Comparison of ENCODE assay signal across 8 mouse cellular contexts in the genomic region with DNA sequence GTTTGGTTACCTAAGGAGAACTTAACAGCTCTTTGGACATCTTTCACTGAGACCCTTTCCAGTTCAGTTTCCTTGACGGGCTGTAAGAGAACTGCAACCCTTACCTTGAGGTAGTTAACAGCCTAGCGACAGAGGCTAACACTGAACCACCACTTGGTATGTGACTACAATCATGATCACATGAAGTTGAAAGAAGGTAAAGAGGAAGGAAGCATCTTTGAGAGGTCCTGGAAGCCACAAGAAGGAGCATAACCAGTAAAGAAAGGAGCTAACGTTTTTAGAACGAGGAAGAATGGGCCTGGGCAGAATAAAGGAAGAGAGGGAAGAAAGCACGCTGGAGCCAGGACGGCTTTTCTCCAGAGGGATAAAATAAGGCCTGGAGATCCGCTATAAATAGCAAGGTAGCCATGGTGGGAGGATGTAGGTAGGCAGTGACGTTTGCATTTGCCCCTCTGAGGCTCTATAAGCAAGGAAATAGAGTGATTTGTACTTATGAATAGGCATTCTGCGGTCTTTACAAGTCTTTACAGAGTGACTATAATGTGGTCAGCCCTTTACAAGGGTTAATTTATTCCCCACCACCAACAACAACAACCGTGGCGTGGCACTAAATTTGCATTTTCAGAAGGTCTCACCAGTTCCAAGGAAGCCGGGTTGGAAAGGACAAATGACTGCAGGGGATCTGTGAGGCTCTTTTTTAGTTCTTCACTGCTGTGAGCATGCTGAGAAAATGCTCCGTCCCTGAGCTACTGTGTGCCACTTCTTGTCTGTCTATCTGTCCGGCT. TPM values are rescaled to one million over a fixed set of nuclear protein-coding genes. Genes with fewer than 3 reads are reported as not detected.
DNase-seq lines count a peak whose midpoint lies in the region; ATAC-seq and TF ChIP-seq lines count a peak whose summit lies in the region.

No protein-coding gene starts in this region.

- H3K4me3 ChIP-seq in E14TG2a.4 (replicated peaks; ENCODE audit: low read length): peak overlapping the region; percentile 33
- H3K4me3 ChIP-seq in forebrain, embryonic 10.5 days: peak overlapping the region; percentile 74
- H3K4me3 ChIP-seq in limb, embryonic 15.5 days: peak overlapping the region; percentile 69
- H3K4me3 ChIP-seq in olfactory bulb, adult 2 months (ENCODE audit: insufficient read depth, low read depth, low read length): peak overlapping the region; percentile 78; the same call in 1 of the 2 replicates

- peaks cover 38% of the 10 kb centered on the region for H3K36me3 ChIP-seq in E14TG2a.4 (ENCODE audit: insufficient read depth, low read length)
- H3K36me3 ChIP-seq in forebrain, embryonic 10.5 days (replicated peaks): peaks cover 7% of the 10 kb centered on the region
- H3K36me3 ChIP-seq in limb, embryonic 15.5 days: peaks cover 7% of the 10 kb centered on the region

- peaks cover 90% of the 10 kb centered on the region for H3K4me1 ChIP-seq in E14TG2a.4 (replicated peaks; ENCODE audit: low read depth, low read length)
- H3K4me1 ChIP-seq in forebrain, embryonic 10.5 days: peaks cover 40% of the 10 kb centered on the region
- peaks cover 34% of the 10 kb centered on the region for H3K4me1 ChIP-seq in limb, embryonic 15.5 days
- peaks cover 23% of the 10 kb centered on the region for H3K4me1 ChIP-seq in olfactory bulb, adult 2 months (ENCODE audit: control insufficient read depth, insufficient read depth, low read length)

- peak overlapping the region; percentile 90 for H3K4me2 ChIP-seq in limb, embryonic 15.5 days

- no peak for ATAC-seq in limb, embryonic 15.5 days (ENCODE audit: insufficient number of reproducible peaks, low FRiP score, low TSS enrichment, low read depth)

- DNase-seq in heart, adult 8-10 months (ENCODE audit: low spot score): peak; percentile 21
- no peak for DNase-seq in heart, adult 11 months
- DNase-seq in forebrain, embryonic 10.5 days (ENCODE audit: extremely low spot score, low spot score): no peak
- no peak for DNase-seq in gastrocnemius, postnatal 25 days
- DNase-seq in embryo, embryonic 11 days: no peak

- TF ChIP-seq CTCF in E14TG2a.4 (conservative IDR thresholded peaks at IDR 0.05; ENCODE audit: low read length): no peak
- no peak for TF ChIP-seq CTCF in olfactory bulb, adult 2 months (IDR thresholded peaks at IDR 0.05; ENCODE audit: insufficient read depth, low read depth, low read length)

- no peak for TF ChIP-seq POLR2A in olfactory bulb, adult 2 months (IDR thresholded peaks at IDR 0.05; ENCODE audit: insufficient read depth, low read depth, low read length)

- H3K9me3 ChIP-seq in E14TG2a.4 (ENCODE audit: low read length): no peaks in the 10 kb centered on the region
- no peaks in the 10 kb centered on the region for H3K9me3 ChIP-seq in forebrain, embryonic 10.5 days
- no peaks in the 10 kb centered on the region for H3K9me3 ChIP-seq in limb, embryonic 15.5 days

- 34% methylated on average over 14 of the region's 14 CpGs for WGBS in forebrain, embryonic 10.5 days
- WGBS in limb, embryonic 15.5 days: 26% methylated on average over 14 of the region's 14 CpGs
- 15% methylated on average over 14 of the region's 14 CpGs for WGBS in olfactory bulb, adult 2 months

- no peaks in the 10 kb centered on the region for H3K27me3 ChIP-seq in E14TG2a.4 (ENCODE audit: insufficient read depth, low read length)
- H3K27me3 ChIP-seq in forebrain, embryonic 10.5 days (ENCODE audit: poor library complexity, severe bottlenecking): peaks cover 18% of the 10 kb centered on the region
- H3K27me3 ChIP-seq in limb, embryonic 15.5 days: no peaks in the 10 kb centered on the region

- no peak overlapping the region for H3K9ac ChIP-seq in limb, embryonic 15.5 days

- H3K27ac ChIP-seq in forebrain, embryonic 10.5 days: peak overlapping the region; percentile 88
- peak overlapping the region; percentile 93 for H3K27ac ChIP-seq in limb, embryonic 15.5 days
- H3K27ac ChIP-seq in olfactory bulb, adult 2 months (ENCODE audit: insufficient read depth, low read depth, low read length): peak overlapping the region; percentile 47

RNA-seq across cellular contexts. Expression of gene Avpi1, which starts 0.8 kb away (rescaled TPM):
- 10 to 100 TPM; 11.1 to 16.5 (median 13.6) TPM for total RNA-seq in heart, adult 8-10 months (2022)
- 23.5 and 23.9 TPM in 2 replicates for polyA plus RNA-seq in forebrain, embryonic 10.5 days (2016; fragmentation: Nextera tagmentation; extraction: Ambion mirVana)
- 38.7 and 41.2 TPM in 2 replicates for polyA plus RNA-seq in limb, embryonic 15.5 days (2015; fragmentation: Nextera tagmentation; extraction: Ambion mirVana)
- polyA plus RNA-seq in olfactory bulb, adult 2 months (2012; ENCODE audit: insufficient read depth, insufficient read length, low replicate concordance, missing spikeins): not detected in 2 replicates
- total RNA-seq in gastrocnemius, postnatal 25 days (2021): 1 to 10 TPM; 8.4 to 9.3 TPM

RNA-seq across cellular contexts. Expression of gene Marveld1, which starts 17.5 kb away (rescaled TPM):
- total RNA-seq in heart, adult 8-10 months (2022): 10 to 100 TPM; 19.4 to 22.3 (median 20.0) TPM
- polyA plus RNA-seq in forebrain, embryonic 10.5 days (2016; fragmentation: Nextera tagmentation; extraction: Ambion mirVana): 2.4 and 3.1 TPM in 2 replicates
- polyA plus RNA-seq in limb, embryonic 15.5 days (2015; fragmentation: Nextera tagmentation; extraction: Ambion mirVana): 15.2 and 16.6 TPM in 2 replicates
- not detected in 2 replicates for polyA plus RNA-seq in olfactory bulb, adult 2 months (2012; ENCODE audit: insufficient read depth, insufficient read length, low replicate concordance, missing spikeins)
- total RNA-seq in gastrocnemius, postnatal 25 days (2021): 10 to 100 TPM in 1 of 2 experiments, 1 to 10 TPM in 1; 6.8 to 11.8 TPM

RNA-seq across cellular contexts. Expression of gene Zfyve27, which starts 34.0 kb away (rescaled TPM):
- 10 to 100 TPM; 16.8 to 25.4 (median 21.6) TPM for total RNA-seq in heart, adult 8-10 months (2022)
- polyA plus RNA-seq in forebrain, embryonic 10.5 days (2016; fragmentation: Nextera tagmentation; extraction: Ambion mirVana): 27.0 and 30.3 TPM in 2 replicates
- polyA plus RNA-seq in limb, embryonic 15.5 days (2015; fragmentation: Nextera tagmentation; extraction: Ambion mirVana): 22.5 and 25.0 TPM in 2 replicates
- not detected in 2 replicates for polyA plus RNA-seq in olfactory bulb, adult 2 months (2012; ENCODE audit: insufficient read depth, insufficient read length, low replicate concordance, missing spikeins)
- 10 to 100 TPM; 10.3 to 12.0 TPM for total RNA-seq in gastrocnemius, postnatal 25 days (2021)

RNA-seq across cellular contexts. Expression of gene Pi4k2a, which starts 39.4 kb away (rescaled TPM):
- 10 to 100 TPM; 17.7 to 23.2 (median 22.2) TPM for total RNA-seq in heart, adult 8-10 months (2022)
- 21.3 and 23.3 TPM in 2 replicates for polyA plus RNA-seq in forebrain, embryonic 10.5 days (2016; fragmentation: Nextera tagmentation; extraction: Ambion mirVana)
- polyA plus RNA-seq in limb, embryonic 15.5 days (2015; fragmentation: Nextera tagmentation; extraction: Ambion mirVana): 17.6 and 23.7 TPM in 2 replicates
- polyA plus RNA-seq in olfactory bulb, adult 2 months (2012; ENCODE audit: insufficient read depth, insufficient read length, low replicate concordance, missing spikeins): not detected in 2 replicates
- 10 to 100 TPM; 10.4 to 12.2 TPM for total RNA-seq in gastrocnemius, postnatal 25 days (2021)

RNA-seq across cellular contexts. Expression of gene Morn4, which starts 43.5 kb away (rescaled TPM):
- 1 to 10 TPM; 2.2 to 4.0 (median 2.4) TPM for total RNA-seq in heart, adult 8-10 months (2022)
- 43.1 and 43.4 TPM in 2 replicates for polyA plus RNA-seq in forebrain, embryonic 10.5 days (2016; fragmentation: Nextera tagmentation; extraction: Ambion mirVana)
- polyA plus RNA-seq in limb, embryonic 15.5 days (2015; fragmentation: Nextera tagmentation; extraction: Ambion mirVana): 17.5 and 17.9 TPM in 2 replicates
- not detected in 2 replicates for polyA plus RNA-seq in olfactory bulb, adult 2 months (2012; ENCODE audit: insufficient read depth, insufficient read length, low replicate concordance, missing spikeins)
- total RNA-seq in gastrocnemius, postnatal 25 days (2021): 1 to 10 TPM; 1.2 to 1.8 TPM

Comparison
In these comparisons a context has a peak if more than half of its experiments do, and no peak if none do; other contexts are left out.
1. RNA of gene Avpi1, which starts 0.8 kb away (polyA plus RNA-seq): 38.7 to 41.2 TPM in limb, embryonic 15.5 days and 23.5 to 23.9 TPM in forebrain, embryonic 10.5 days; not detected in olfactory bulb, adult 2 months; every median in the first group is over 10 times any median in the second.
2. Peak in every context shown above with its lines, with median percentiles within 50 percentile points of each other: H3K4me3 ChIP-seq and H3K27ac ChIP-seq.